Mouse (Mus musculus) spleen, adult 2 months (tissue): ENCODE measurements around the gene Lefty1. TPM values are rescaled to one million over a fixed set of nuclear protein-coding genes. Genes with fewer than 3 reads are reported as not detected.
"Not testable (repeated sequence)": the region's sequence is repeated elsewhere in the genome, so short reads cannot be mapped to it uniquely, and the experiment has no call there.

Source experiments
- DNase-seq, 2 experiments: peaks; one replicate each; pipeline versions ENCODE4 v3.0.0 to v3.0.0-alpha.2; 2012 to 2021; ENCODE audit warnings: low spot score in 2 of 2, low read depth in 1 of 2
- H3K27ac ChIP-seq: fragments of 200-500 bp; 2 replicates; pipeline ENCODE4 v1.5.1; 2012; ENCODE audit warnings: low read length, inconsistent platforms; ENCODE audit not compliant: insufficient read depth
- H3K27me3 ChIP-seq: fragments of 200-500 bp; 2 replicates; pipeline ENCODE4 v1.6.1; 2012; ENCODE audit warnings: mild to moderate bottlenecking, moderate library complexity, low read length, inconsistent platforms; ENCODE audit not compliant: control insufficient read depth, insufficient read depth
- H3K36me3 ChIP-seq: fragments of 200-500 bp; 2 replicates; pipeline ENCODE4 v1.6.1; 2012; ENCODE audit warnings: mild to moderate bottlenecking, low read length, inconsistent platforms; ENCODE audit not compliant: control insufficient read depth, insufficient read depth
- H3K4me1 ChIP-seq: fragments of 200-500 bp; 2 replicates; pipeline ENCODE4 v1.6.1; 2011; ENCODE audit warnings: inconsistent platforms; ENCODE audit not compliant: control insufficient read depth, insufficient read depth, insufficient read length
- H3K4me3 ChIP-seq: fragments of 200-500 bp; 2 replicates; pipeline ENCODE4 v1.5.1; 2011; ENCODE audit warnings: mild to moderate bottlenecking, inconsistent platforms; ENCODE audit not compliant: insufficient read depth, insufficient read length; ENCODE audit errors: extremely low read depth
- CTCF ChIP-seq: fragments of 200-500 bp; IDR thresholded peaks from 2 replicates; pipeline ENCODE4 v1.5.1; 2011; ENCODE audit warnings: mild to moderate bottlenecking, inconsistent platforms; ENCODE audit not compliant: insufficient read depth, insufficient read length, insufficient replicate concordance; ENCODE audit errors: extremely low read depth
- POLR2A ChIP-seq: fragments of 200-500 bp; IDR thresholded peaks from 2 replicates; pipeline ENCODE4 v1.6.1; 2011; ENCODE audit warnings: low read depth, low read length, inconsistent platforms
- WGBS: fragments of 180-500 bp; shearing (Covaris S2); methylation state at CpG from one replicate; pipeline ENCODE4 v1.1.7; 2018; 5-methylcytosine and 5-hydroxymethylcytosine counted together
- polyA plus RNA-seq: library from polyadenylated mRNA; depleted of rRNA; stranded (reverse); fragments of >200 nt; gene quantifications from 2 replicates; pipeline ENCODE4 v1.2.3, GENCODE M21; 2012

Gene Lefty1
- polyA plus RNA-seq, 1 experiment: 10.9 TPM

- DNase-seq: no peak
- Histone ChIP-seq H3K27me3 (no peaks in the 10 kb centered on the region), H3K4me3 (no peak overlapping the region), H3K36me3 (no peaks in the 10 kb centered on the region), H3K4me1 (peaks cover 2% of the 10 kb centered on the region; the same call in 1 of the 2 replicates), H3K27ac (no peak overlapping the region)
- TF ChIP-seq POLR2A (no peak), CTCF (no peak)
- WGBS: 79% methylated on average over 6 of the region's 6 CpGs
Measured at GRCm38 (mm10) chr1:180933659-180934058, 1.2 kb upstream of the Lefty1 start.

- not testable (repeated sequence) for H3K27ac ChIP-seq, H3K27me3 ChIP-seq, H3K36me3 ChIP-seq, H3K4me1 ChIP-seq, DNase-seq
- H3K4me3 ChIP-seq: peak overlapping the region; percentile 43
- WGBS: 12% methylated on average over 39 of the region's 41 CpGs
Measured at GRCm38 (mm10) chr1:180936610-180937398, 2.0 kb downstream of the Lefty1 start.

- not testable (repeated sequence) for DNase-seq, H3K36me3 ChIP-seq, H3K4me3 ChIP-seq, H3K27ac ChIP-seq, H3K4me1 ChIP-seq, H3K27me3 ChIP-seq
- WGBS: 96% methylated on average over 13 of the region's 13 CpGs
Measured at GRCm38 (mm10) chr1:180937631-180938030, 2.8 kb downstream of the Lefty1 start.

GRCm38 (mm10) chr1:180938781-180939180 lies 4.0 kb downstream of the Lefty1 start:
- H3K4me1 ChIP-seq, H3K27me3 ChIP-seq, H3K27ac ChIP-seq, H3K36me3 ChIP-seq, DNase-seq, H3K4me3 ChIP-seq: not testable (repeated sequence)
- WGBS: 89% methylated on average over 2 of the region's 2 CpGs

GRCm38 (mm10) chr1:180940776-180941460 lies 6.1 kb downstream of the Lefty1 start:
- Histone ChIP-seq H3K27ac (no peak overlapping the region; the same call in 1 of the 2 replicates), H3K4me3 (no peak overlapping the region), H3K36me3 (no peaks in the 10 kb centered on the region), H3K27me3 (no peaks in the 10 kb centered on the region), H3K4me1 (peaks cover 21% of the 10 kb centered on the region)
- TF ChIP-seq POLR2A (no peak), CTCF (no peak)
- DNase-seq: no peak
- whole genome bisulfite sequencing: 70% methylated on average over 7 of the region's 7 CpGs

GRCm38 (mm10) chr1:180941726-180942125 lies 6.9 kb downstream of the Lefty1 start:
- Histone ChIP-seq H3K27me3 (no peaks in the 10 kb centered on the region), H3K4me1 (peaks cover 21% of the 10 kb centered on the region), H3K36me3 (no peaks in the 10 kb centered on the region), H3K27ac (peak overlapping the region; percentile 87), H3K4me3 (peak overlapping the region; percentile 94)
- TF ChIP-seq POLR2A (no peak), CTCF (no peak)
- DNase-seq: no peak
- 18% methylated on average over 18 of the region's 18 CpGs for WGBS
